ENCODE assay signal across 22 mouse cellular contexts in the genomic region with DNA sequence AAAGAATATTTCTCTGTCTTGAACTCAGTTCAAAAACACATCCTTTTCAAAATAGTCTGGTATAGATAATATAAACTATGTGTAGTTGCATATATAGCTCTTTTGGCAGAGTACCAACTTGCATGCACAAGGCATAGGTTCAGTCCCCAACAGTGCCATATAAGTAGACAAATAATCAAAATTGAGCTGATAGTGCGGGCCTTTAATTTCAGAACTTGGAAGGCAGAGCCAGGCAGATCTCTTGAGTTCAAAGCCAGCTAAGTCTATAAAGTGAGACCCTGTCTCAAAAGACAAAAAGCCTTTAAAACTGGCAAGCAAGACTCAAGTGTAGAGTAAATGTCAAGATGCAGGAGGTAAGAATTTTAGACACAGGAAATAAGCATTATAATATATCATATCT. TPM values are rescaled to one million over a fixed set of nuclear protein-coding genes. Genes with fewer than 3 reads are reported as not detected.
A peak's percentile ranks its signal among the peaks of the same experiment; 100 is the strongest.
DNase-seq lines count a peak whose midpoint lies in the region; ATAC-seq and TF ChIP-seq lines count a peak whose summit lies in the region.
"Had no signal": no experiment of that assay in that cellular context is flagged by ENCODE, and none has a peak within 500 bp of the region (broad histone marks: within the 10 kb centered on the region; RNA-seq: fewer than 3 reads in every experiment).

No protein-coding gene starts in this region.

- ATAC-seq in liver, embryonic 13.5 days (ENCODE audit: low read depth) = no peak
- ATAC-seq: midbrain, embryonic 16.5 days had no signal

- 0 out of 2 replicates have a peak overlapping the region, but pooled peaks have one; percentile 15 for H3K27ac ChIP-seq in heart, adult 2 months
- no peak overlapping the region for H3K27ac ChIP-seq in testis, adult 2 months (ENCODE audit: control insufficient read depth, insufficient read depth, low read depth, low read length)
- no peak overlapping the region for H3K27ac ChIP-seq in liver, embryonic 13.5 days
- H3K27ac ChIP-seq: embryonic facial prominence, embryonic 13.5 days; forebrain, embryonic 12.5 days; heart, embryonic 10.5 days; lung, embryonic 15.5 days; stomach, embryonic 15.5 days had no signal

- no peak for DNase-seq in heart, adult 2 months
- no peak for DNase-seq in heart, adult 18-20 months
- DNase-seq in testis, postnatal 10 days (ENCODE audit: low spot score) = no peak
- no peak for DNase-seq in liver, embryonic 13.5 days
- DNase-seq in splenic B cell, adult 2 months (ENCODE audit: low read depth, low spot score) = peak; percentile 58
- no peak for DNase-seq in neural tube, embryonic 10.5 days (ENCODE audit: extremely low spot score, low spot score)
- no peak for DNase-seq in layer of hippocampus, adult 11-12 months (ENCODE audit: low spot score)
- DNase-seq: adrenal gland, postnatal 25 days; B cell, adult 2 months; cerebellum, adult 9-11 months; gastrocnemius, postnatal 25 days; heart, postnatal 4 days; kidney, adult 9 months; kidney, postnatal 4 days; layer of hippocampus, postnatal 36 days had no signal

- peaks cover 2% of the 10 kb centered on the region for H3K36me3 ChIP-seq in heart, adult 2 months (ENCODE audit: control insufficient read depth, insufficient read depth, low read length)
- H3K36me3 ChIP-seq in testis, adult 2 months (ENCODE audit: control insufficient read depth, insufficient read depth, low read length) = no peaks in the 10 kb centered on the region
- no peaks in the 10 kb centered on the region for H3K36me3 ChIP-seq in liver, embryonic 13.5 days
- H3K36me3 ChIP-seq in splenic B cell, adult 2 months (ENCODE audit: control insufficient read depth, insufficient read depth, low read length, poor library complexity, severe bottlenecking) = peaks cover 6% of the 10 kb centered on the region; the same call in 1 of the 2 replicates
- H3K36me3 ChIP-seq: embryonic facial prominence, embryonic 13.5 days; forebrain, embryonic 12.5 days; heart, embryonic 10.5 days; lung, embryonic 15.5 days; stomach, embryonic 15.5 days had no signal

- no peak for TF ChIP-seq EP300 in heart, adult 2 months (IDR thresholded peaks at IDR 0.05; ENCODE audit: insufficient read depth, low read depth, low read length)

- TF ChIP-seq POLR2A in heart, adult 2 months (IDR thresholded peaks at IDR 0.05; ENCODE audit: insufficient read depth, low read depth, low read length) = no peak
- no peak for TF ChIP-seq POLR2A in testis, adult 2 months (IDR thresholded peaks at IDR 0.05; ENCODE audit: control insufficient read depth, low read depth, low read length)

- peaks cover 2% of the 10 kb centered on the region for H3K4me1 ChIP-seq in heart, adult 2 months (ENCODE audit: control insufficient read depth, insufficient read depth, low read length)
- no peaks in the 10 kb centered on the region; the same call in 1 of the 2 replicates for H3K4me1 ChIP-seq in testis, adult 2 months (ENCODE audit: control insufficient read depth, insufficient read depth, low read length)
- H3K4me1 ChIP-seq in liver, embryonic 13.5 days (replicated peaks) = peaks cover 14% of the 10 kb centered on the region
- H3K4me1 ChIP-seq: heart, embryonic 10.5 days; lung, embryonic 15.5 days; stomach, embryonic 15.5 days had no signal

- H3K4me3 ChIP-seq in heart, adult 2 months = peak overlapping the region; percentile 11; the same call in 1 of the 2 replicates
- peak overlapping the region; percentile 24; the same call in 1 of the 2 replicates for H3K4me3 ChIP-seq in testis, adult 2 months (ENCODE audit: control insufficient read depth, low read depth, low read length)
- peak overlapping the region; percentile 36 for H3K4me3 ChIP-seq in liver, embryonic 13.5 days (replicated peaks)
- H3K4me3 ChIP-seq: embryonic facial prominence, embryonic 13.5 days; forebrain, embryonic 12.5 days; heart, embryonic 10.5 days; lung, embryonic 15.5 days; stomach, embryonic 15.5 days had no signal

- no peak for TF ChIP-seq CTCF in heart, adult 2 months (IDR thresholded peaks at IDR 0.05)
- TF ChIP-seq CTCF in testis, adult 2 months (IDR thresholded peaks at IDR 0.05; ENCODE audit: control insufficient read depth, insufficient read depth, insufficient replicate concordance, low read depth, low read length) = no peak

- peaks cover 3% of the 10 kb centered on the region for H3K79me2 ChIP-seq in heart, adult 2 months (replicated peaks; ENCODE audit: control insufficient read depth, insufficient read depth, low read length)

- no peaks in the 10 kb centered on the region for H3K9me3 ChIP-seq in liver, embryonic 13.5 days (replicated peaks)
- H3K9me3 ChIP-seq: embryonic facial prominence, embryonic 13.5 days; forebrain, embryonic 12.5 days; heart, embryonic 10.5 days; lung, embryonic 15.5 days; stomach, embryonic 15.5 days had no signal

- intact Hi-C loops in heart, adult 2 months (cut with DNase I) = no loop called here

- H3K27me3 ChIP-seq in heart, adult 2 months (ENCODE audit: control insufficient read depth, insufficient read depth, low read length) = no peaks in the 10 kb centered on the region
- H3K27me3 ChIP-seq in testis, adult 2 months (ENCODE audit: control insufficient read depth, insufficient read depth, low read length) = no peaks in the 10 kb centered on the region
- no peaks in the 10 kb centered on the region for H3K27me3 ChIP-seq in liver, embryonic 13.5 days
- no peaks in the 10 kb centered on the region for H3K27me3 ChIP-seq in splenic B cell, adult 2 months (ENCODE audit: control insufficient read depth, insufficient read depth, low read length, poor library complexity, severe bottlenecking)
- H3K27me3 ChIP-seq: embryonic facial prominence, embryonic 13.5 days; forebrain, embryonic 12.5 days; lung, embryonic 15.5 days; stomach, embryonic 15.5 days had no signal

- 96% methylated on average over 1 of the region's 1 CpGs for WGBS in heart, adult 2 months
- WGBS in liver, embryonic 13.5 days (ENCODE audit: insufficient replicate concordance) = 82% methylated on average over 1 of the region's 1 CpGs

- no peak overlapping the region for H3K9ac ChIP-seq in heart, adult 2 months (ENCODE audit: low read depth, low read length)
- no peak overlapping the region for H3K9ac ChIP-seq in liver, embryonic 13.5 days
- H3K9ac ChIP-seq: embryonic facial prominence, embryonic 13.5 days; forebrain, embryonic 12.5 days; lung, embryonic 15.5 days; stomach, embryonic 15.5 days had no signal

- H3K4me2 ChIP-seq in liver, embryonic 13.5 days = peak overlapping the region; percentile 46; the same call in 1 of the 2 replicates
- H3K4me2 ChIP-seq: embryonic facial prominence, embryonic 13.5 days; forebrain, embryonic 12.5 days; lung, embryonic 15.5 days; stomach, embryonic 15.5 days had no signal

RNA-seq across cellular contexts. Expression of a gene that starts 2.1 kb away (rescaled TPM):
- 10 to 100 TPM; 12.5 to 13.5 TPM for total RNA-seq in heart, adult 2 months (2021)
- 3.5 and 4.5 TPM in 2 replicates for polyA plus RNA-seq in heart, adult 2 months (2012; rRNA removed)
- total RNA-seq in heart, adult 18-20 months (2021) = 10 to 100 TPM; 12.5 to 17.3 TPM
- 6.7 and 6.9 TPM in 2 replicates for polyA plus RNA-seq in testis, adult 2 months (2012; rRNA removed)
- polyA plus RNA-seq in liver, embryonic 13.5 days (2015; fragmentation: Nextera tagmentation; extraction: Ambion mirVana) = 16.7 and 24.5 TPM in 2 replicates
